Mouse (Mus musculus) intestine, embryonic 15.5 days (tissue): ENCODE measurements at regions not wholly inside any gene's neighbourhood (a gene's known extent, or its start where the extent isn't known, plus 50 kb on each side); places are given as distances from the start of the nearest gene placed in this dataset.

Experiments used
- ATAC-seq: fragments of 200-750 bp; cut with Nextera tagmentation; 2 replicates; pipeline ENCODE4 v1.8.0; 2017; ENCODE audit warnings: moderate TSS enrichment, moderate library complexity
- H3K27ac ChIP-seq: fragments of 300-500 bp; sonication (generic); 2 replicates; pipeline ENCODE4 v1.5.1; 2015; ENCODE audit warnings: mild to moderate bottlenecking, inconsistent platforms
- H3K27me3 ChIP-seq: fragments of 300-500 bp; sonication (generic); replicated peaks from 2 replicates; pipeline ENCODE4 v1.6.1; 2015; ENCODE audit warnings: inconsistent platforms
- H3K36me3 ChIP-seq: fragments of 300-500 bp; sonication (generic); 2 replicates; pipeline ENCODE4 v1.6.1; 2015; ENCODE audit warnings: inconsistent platforms
- H3K4me1 ChIP-seq: fragments of 300-500 bp; sonication (generic); replicated peaks from 2 replicates; pipeline ENCODE4 v1.6.1; 2015; ENCODE audit warnings: inconsistent platforms
- H3K4me2 ChIP-seq: fragments of 300-500 bp; sonication (generic); replicated peaks from 2 replicates; pipeline ENCODE4 v1.6.1; 2015; ENCODE audit warnings: mild to moderate bottlenecking, inconsistent platforms
- H3K4me3 ChIP-seq: fragments of 300-500 bp; sonication (generic); replicated peaks from 2 replicates; pipeline ENCODE4 v1.5.1; 2015; ENCODE audit warnings: inconsistent platforms
- H3K9ac ChIP-seq: fragments of 300-500 bp; sonication (generic); 2 replicates; pipeline ENCODE4 v1.6.1; 2015; ENCODE audit warnings: inconsistent platforms
- H3K9me3 ChIP-seq: fragments of 300-500 bp; sonication (generic); 2 replicates; pipeline ENCODE4 v1.6.1; 2016; ENCODE audit warnings: inconsistent platforms
- WGBS: fragments of 180-500 bp; shearing (Covaris S2); methylation state at CpG from one replicate; pipeline ENCODE4 v1.1.7; 2015; 5-methylcytosine and 5-hydroxymethylcytosine counted together

DNA sequence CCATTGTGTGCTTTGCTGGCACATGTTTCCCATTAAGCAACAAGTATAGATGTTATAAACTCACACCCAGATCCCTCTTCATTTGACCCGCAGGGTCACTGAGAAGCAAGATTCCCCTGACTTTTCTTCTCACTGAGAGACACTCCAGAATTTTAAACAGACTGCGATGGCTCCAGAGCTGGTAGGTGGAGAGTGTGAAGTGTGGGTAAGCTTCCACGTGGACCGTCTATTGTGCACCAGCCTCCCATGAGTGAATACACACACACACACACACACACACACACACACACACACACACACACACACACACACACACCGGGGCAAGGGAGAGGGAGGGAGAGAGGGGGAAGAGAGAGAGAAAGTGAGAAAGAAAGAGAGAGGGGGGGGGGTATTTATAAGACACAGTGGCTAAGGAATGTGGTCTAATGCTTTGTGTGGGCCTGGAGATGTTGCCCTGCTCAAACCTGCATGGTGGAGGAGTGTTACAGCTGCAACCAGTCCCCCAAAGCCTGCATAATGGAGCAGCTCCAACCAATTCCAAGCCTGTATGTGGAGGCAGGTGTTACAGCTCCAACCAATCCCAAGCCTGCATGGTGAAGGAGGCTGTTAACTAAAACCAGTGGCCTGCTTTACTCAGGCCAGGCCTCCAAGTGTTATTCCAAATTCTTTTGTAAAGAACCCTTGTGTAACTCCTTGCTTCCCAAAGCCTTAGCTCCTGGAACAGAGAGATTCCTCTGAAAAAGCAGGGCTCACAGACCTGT is 137.1 kb upstream of the Adamts16 start:
- Histone ChIP-seq H3K4me3 (no peak overlapping the region), H3K9me3 (no peaks in the 10 kb centered on the region), H3K4me2 (no peak overlapping the region), H3K27ac (no peak overlapping the region), H3K36me3 (no peaks in the 10 kb centered on the region), H3K4me1 (no peaks in the 10 kb centered on the region), H3K9ac (no peak overlapping the region), H3K27me3 (no peaks in the 10 kb centered on the region)
- ATAC-seq, result no peak
- 73% methylated on average over 4 of the region's 5 CpGs for WGBS

DNA sequence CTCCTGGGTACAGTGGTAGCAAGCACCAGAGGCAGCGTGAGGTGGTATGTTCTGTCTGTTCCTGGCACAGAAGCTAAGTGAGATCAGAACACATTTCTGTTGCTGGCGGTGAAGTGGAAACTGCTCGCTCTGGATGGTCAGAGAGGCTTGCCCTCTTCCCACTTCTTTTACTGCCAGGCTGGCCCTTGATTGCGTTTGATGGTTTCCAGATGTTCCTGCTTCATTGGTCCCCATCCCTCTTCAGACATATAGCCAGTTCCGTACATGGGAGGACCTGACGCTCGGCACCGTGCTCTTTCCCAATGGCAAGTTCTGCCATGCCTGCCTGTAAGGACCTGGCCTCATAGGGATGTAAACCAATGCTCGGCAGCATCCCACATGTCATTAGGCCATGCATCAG is 128.0 kb upstream of the Adamts16 start:
- WGBS, result 78% methylated on average over 9 of the region's 9 CpGs

DNA sequence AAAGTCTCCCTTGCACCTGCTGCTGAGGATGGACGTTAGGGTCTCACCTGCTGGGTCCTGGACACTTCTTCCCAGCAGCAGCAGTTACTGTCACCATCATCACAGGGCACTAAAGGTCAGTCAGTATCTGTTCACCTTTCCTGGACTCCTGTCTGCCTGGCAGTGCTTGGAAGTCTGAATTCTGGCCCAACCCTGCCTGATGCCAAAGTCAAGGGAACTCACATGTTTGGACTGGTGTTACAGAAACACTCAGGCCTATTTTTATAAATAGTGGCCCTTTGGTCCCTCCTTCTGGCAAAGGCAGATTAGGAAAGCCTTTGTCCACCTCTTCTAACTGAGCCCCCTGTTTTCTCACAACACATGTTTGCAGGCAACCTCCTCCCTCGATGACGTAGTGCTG is 126.2 kb upstream of the Adamts16 start:
- 62% methylated on average over 3 of the region's 3 CpGs for WGBS
- H3K27me3 ChIP-seq, result no peaks in the 10 kb centered on the region
- H3K9me3 ChIP-seq, result no peaks in the 10 kb centered on the region
- H3K9ac ChIP-seq, result no peak overlapping the region
- ATAC-seq, result no peak
- H3K4me2 ChIP-seq, result no peak overlapping the region
- no peak overlapping the region for H3K27ac ChIP-seq
- no peaks in the 10 kb centered on the region for H3K4me1 ChIP-seq
- no peak overlapping the region for H3K4me3 ChIP-seq
- H3K36me3 ChIP-seq, result no peaks in the 10 kb centered on the region

More for the DNA sequence above, 128.0 kb upstream of the Adamts16 start:
- H3K4me3 ChIP-seq, result no peak overlapping the region
- no peak overlapping the region for H3K9ac ChIP-seq
- H3K4me1 ChIP-seq, result no peaks in the 10 kb centered on the region
- no peaks in the 10 kb centered on the region for H3K27me3 ChIP-seq
- H3K36me3 ChIP-seq, result no peaks in the 10 kb centered on the region
- no peak overlapping the region for H3K27ac ChIP-seq
- H3K9me3 ChIP-seq, result no peaks in the 10 kb centered on the region
- no peak for ATAC-seq
- no peak overlapping the region for H3K4me2 ChIP-seq

DNA sequence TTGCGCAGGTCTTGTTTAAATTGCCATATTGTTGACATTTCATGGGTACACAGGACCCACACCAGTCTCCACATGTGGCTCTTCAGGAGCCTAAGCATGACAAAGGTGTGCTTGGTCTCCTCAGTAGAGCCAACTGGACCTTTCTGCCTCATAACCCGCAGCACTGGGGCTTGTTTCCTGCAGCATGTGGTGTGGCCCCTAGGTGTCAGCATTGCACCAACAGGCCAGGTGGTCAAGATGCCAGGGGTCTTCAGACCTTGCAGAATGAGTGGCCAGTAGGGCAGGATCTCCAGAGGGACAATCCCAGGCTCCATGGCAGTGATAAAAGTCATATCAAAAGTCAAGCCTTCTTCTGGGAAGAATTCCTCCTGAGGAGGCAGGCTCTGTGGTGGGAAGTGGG is 121.8 kb upstream of the Adamts16 start:
- WGBS, result 76% methylated on average over 2 of the region's 2 CpGs
- no peaks in the 10 kb centered on the region for H3K36me3 ChIP-seq
- no peak overlapping the region for H3K27ac ChIP-seq

DNA sequence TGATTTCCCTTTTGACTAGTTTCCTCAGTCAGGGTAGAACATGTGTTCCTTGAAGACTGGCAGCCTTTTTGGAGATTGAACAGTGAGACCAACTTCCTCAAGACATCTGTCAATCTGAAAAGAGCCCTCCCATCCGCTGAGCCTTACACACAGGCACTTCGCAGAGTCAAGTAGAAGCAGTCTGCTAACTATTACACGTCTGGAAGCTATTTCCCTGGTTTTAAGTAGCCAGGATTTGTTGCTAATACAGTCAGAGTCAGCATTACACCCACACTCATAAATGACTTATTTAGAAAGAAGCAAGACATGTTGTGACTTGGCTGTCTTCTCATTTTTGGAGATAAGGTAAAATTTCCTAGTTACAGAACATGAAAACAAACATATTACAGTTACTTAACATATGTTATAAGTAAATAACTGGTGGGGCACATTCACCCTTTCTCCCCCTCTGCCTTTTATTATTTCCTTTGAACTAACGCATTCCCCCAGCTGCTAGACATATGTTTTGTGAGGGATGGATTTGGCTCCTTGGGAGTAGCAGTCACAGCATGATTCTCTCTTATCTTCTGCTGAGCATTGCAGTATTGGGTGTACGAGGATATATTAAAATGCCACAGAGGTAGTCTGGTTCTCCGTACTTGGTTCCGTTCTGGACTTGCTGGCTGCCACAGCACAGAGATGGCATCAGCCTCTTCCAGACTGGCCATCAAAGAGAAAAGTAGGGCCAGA is 92.9 kb upstream of the Adamts16 start:
- H3K9ac ChIP-seq, result no peak overlapping the region
- 73% methylated on average over 7 of the region's 7 CpGs for WGBS
- no peaks in the 10 kb centered on the region for H3K27me3 ChIP-seq
- H3K4me2 ChIP-seq, result no peak overlapping the region
- H3K4me3 ChIP-seq, result no peak overlapping the region
- no peak for ATAC-seq
- no peak overlapping the region for H3K27ac ChIP-seq
- H3K4me1 ChIP-seq, result no peaks in the 10 kb centered on the region
- no peaks in the 10 kb centered on the region for H3K36me3 ChIP-seq
- no peaks in the 10 kb centered on the region for H3K9me3 ChIP-seq

More for the DNA sequence above, 121.8 kb upstream of the Adamts16 start:
- Histone ChIP-seq H3K9ac (no peak overlapping the region), H3K4me2 (no peak overlapping the region), H3K27me3 (no peaks in the 10 kb centered on the region), H3K4me1 (no peaks in the 10 kb centered on the region), H3K4me3 (no peak overlapping the region), H3K9me3 (no peaks in the 10 kb centered on the region)
- ATAC-seq, result no peak

DNA sequence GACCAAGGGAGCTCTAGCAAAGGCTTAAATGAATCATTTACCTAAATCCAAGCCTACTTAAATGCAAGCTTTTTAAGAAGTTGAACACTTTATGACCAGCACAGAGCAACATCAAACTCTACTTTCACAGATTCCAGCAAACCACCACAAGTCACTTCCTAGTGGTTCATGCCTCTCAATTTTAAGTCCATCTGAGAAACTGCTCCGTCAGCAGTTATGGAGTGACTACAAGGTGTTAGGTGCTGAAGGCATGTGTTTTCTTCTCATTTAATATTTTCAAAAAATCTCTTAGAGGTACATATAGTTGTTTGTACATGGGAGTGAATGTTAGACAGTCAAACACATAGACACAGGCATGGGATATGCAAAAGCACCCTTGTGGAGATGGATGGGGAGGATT is 72.2 kb upstream of the Adamts16 start:
- no peak overlapping the region for H3K4me3 ChIP-seq
- H3K9ac ChIP-seq, result no peak overlapping the region
- no peaks in the 10 kb centered on the region for H3K27me3 ChIP-seq
- no peak overlapping the region for H3K27ac ChIP-seq
- 90% methylated on average over 1 of the region's 1 CpGs for WGBS
- H3K4me1 ChIP-seq, result no peaks in the 10 kb centered on the region
- ATAC-seq, result no peak
- H3K36me3 ChIP-seq, result no peaks in the 10 kb centered on the region
- no peak overlapping the region for H3K4me2 ChIP-seq
- H3K9me3 ChIP-seq, result no peaks in the 10 kb centered on the region

DNA sequence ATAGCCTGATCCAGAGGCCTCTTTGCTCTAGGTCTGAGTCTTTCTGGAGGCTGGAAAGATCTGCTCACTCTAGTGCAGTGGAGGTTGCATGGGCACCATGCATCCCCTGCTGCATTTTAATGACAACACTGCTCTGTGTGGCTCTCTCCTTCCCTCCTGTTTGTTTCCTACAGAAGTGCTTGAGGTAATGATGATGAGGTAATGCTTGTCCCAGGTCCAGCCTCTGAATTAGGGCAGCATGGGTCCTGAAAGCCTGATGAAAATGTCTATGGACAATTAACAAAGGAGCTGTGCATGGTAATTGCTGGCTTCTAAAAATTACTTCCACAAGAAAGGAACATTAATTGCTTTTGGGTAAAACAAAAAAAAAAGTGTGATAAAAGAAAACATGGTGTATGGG is 69.3 kb upstream of the Adamts16 start:
- Histone ChIP-seq H3K36me3 (no peaks in the 10 kb centered on the region), H3K4me3 (no peak overlapping the region), H3K9me3 (no peaks in the 10 kb centered on the region), H3K27me3 (no peaks in the 10 kb centered on the region), H3K4me1 (no peaks in the 10 kb centered on the region), H3K27ac (no peak overlapping the region), H3K4me2 (no peak overlapping the region), H3K9ac (no peak overlapping the region)
- ATAC-seq, result no peak

DNA sequence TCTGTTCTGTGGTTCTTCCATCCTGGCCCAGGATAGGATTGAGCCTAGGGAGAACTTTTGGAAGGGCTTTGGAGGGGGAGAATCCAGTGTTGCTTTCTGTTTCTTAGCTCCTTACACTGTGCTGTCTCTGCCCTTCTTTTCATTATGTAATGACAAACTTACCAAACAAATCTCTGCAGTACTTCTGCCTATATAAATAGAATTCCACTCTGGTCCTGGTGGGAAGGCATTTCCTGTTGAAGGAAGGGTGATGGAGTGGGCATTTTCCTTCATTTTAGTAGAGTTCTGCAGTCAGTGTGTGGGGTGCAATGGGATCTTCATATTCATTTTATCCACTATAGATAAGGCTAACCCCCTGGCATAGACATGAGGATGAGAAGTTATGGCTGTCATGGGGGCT is 63.2 kb upstream of the Adamts16 start:
- no peak for ATAC-seq
- H3K27ac ChIP-seq, result no peak overlapping the region
- H3K36me3 ChIP-seq, result no peaks in the 10 kb centered on the region

DNA sequence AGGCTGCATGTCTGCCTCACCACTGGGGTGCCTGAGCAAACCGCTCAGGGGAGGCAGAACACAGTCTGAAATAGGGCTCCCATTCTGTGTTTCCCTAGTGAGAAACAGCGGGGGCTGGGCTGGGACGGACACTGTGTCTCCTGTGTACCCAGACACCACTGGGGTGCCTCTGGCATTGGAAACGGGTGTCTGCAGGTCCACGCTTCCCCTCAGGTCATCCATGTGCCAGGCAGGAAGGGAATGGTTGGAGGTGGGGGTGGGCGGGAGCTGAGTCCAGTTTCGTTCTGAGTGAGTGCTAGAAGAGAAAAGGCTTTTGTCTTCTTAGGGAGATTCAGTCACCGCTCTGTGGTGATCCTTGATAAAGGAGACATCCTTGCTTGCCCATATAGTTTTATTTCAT is 62.2 kb upstream of the Adamts16 start:
- H3K36me3 ChIP-seq, result no peaks in the 10 kb centered on the region
- no peak overlapping the region for H3K27ac ChIP-seq
- no peak overlapping the region for H3K9ac ChIP-seq
- no peak overlapping the region for H3K4me3 ChIP-seq
- no peaks in the 10 kb centered on the region for H3K9me3 ChIP-seq
- H3K4me2 ChIP-seq, result no peak overlapping the region
- no peaks in the 10 kb centered on the region for H3K27me3 ChIP-seq
- no peak for ATAC-seq
- no peaks in the 10 kb centered on the region for H3K4me1 ChIP-seq
- WGBS, result 72% methylated on average over 8 of the region's 8 CpGs

More for the DNA sequence above, 63.2 kb upstream of the Adamts16 start:
- no peak overlapping the region for H3K9ac ChIP-seq
- H3K9me3 ChIP-seq, result no peaks in the 10 kb centered on the region
- H3K4me3 ChIP-seq, result no peak overlapping the region
- no peak overlapping the region for H3K4me2 ChIP-seq
- H3K27me3 ChIP-seq, result no peaks in the 10 kb centered on the region
- no peaks in the 10 kb centered on the region for H3K4me1 ChIP-seq

DNA sequence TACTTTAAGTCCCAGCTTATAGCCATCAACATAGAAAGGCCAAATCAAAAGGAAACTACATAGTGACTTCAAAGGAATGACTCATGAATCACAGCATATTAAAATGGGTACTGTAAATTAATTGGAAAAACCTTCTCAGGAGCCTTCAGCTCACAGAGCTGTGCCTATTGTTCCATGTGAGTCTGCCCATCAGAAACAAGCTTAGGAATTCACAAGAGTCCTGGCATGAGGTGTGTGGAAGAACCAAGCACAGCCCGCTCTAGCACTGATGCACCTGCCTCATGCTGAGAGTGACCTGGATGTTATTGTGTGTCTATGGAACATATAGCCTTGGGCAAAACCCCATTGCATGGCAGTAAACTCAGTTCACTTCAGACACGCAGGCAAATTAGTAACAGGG is 61.5 kb upstream of the Adamts16 start:
- Histone ChIP-seq H3K4me2 (no peak overlapping the region), H3K4me1 (no peaks in the 10 kb centered on the region), H3K4me3 (no peak overlapping the region), H3K9me3 (no peaks in the 10 kb centered on the region), H3K27me3 (no peaks in the 10 kb centered on the region), H3K27ac (no peak overlapping the region), H3K36me3 (no peaks in the 10 kb centered on the region), H3K9ac (no peak overlapping the region)
- ATAC-seq, result no peak
- 85% methylated on average over 2 of the region's 2 CpGs for WGBS

DNA sequence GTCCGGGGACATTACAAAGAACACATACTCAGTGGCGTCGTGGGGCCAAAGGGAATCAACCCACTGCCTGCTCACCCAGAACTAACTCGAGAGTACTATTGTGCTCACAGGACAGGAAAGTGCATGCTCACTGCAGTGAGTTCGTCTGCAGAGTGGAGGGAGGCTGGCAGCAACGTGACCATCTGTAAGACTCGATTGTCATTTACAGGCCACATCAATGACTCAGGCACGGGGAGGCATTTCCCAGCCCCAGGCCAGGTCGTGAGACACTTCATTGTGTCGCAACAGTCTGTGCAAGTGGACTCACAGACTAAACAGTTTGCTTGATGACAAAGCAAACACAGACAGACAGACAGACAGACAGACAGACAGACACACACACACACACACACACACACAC is 61.1 kb upstream of the Adamts16 start:
- no peaks in the 10 kb centered on the region for H3K9me3 ChIP-seq
- no peak overlapping the region for H3K27ac ChIP-seq
- WGBS, result 49% methylated on average over 10 of the region's 10 CpGs
- no peaks in the 10 kb centered on the region for H3K27me3 ChIP-seq
- no peak for ATAC-seq
- no peaks in the 10 kb centered on the region for H3K36me3 ChIP-seq
- H3K4me2 ChIP-seq, result no peak overlapping the region
- no peak overlapping the region for H3K9ac ChIP-seq
- H3K4me1 ChIP-seq, result no peaks in the 10 kb centered on the region
- H3K4me3 ChIP-seq, result no peak overlapping the region

DNA sequence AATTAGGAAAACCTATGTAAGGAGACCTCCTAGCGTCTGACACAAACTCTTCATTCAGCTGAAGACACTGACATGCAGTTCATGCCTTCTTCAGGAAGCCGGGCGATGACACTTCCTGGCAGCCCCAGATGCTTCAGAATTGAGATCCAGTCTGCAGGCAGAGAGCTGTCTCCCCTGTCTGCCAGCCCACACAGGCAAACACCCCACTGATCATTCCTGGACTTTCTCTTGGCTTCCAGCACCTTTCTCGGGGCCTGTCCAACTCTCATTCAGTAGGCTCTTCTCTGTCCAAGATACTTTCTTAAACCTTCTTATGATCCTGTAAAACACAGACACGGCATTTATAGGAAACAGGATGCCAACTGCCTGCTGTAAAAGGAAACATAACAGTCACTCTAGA is 50.0 kb upstream of the Adamts16 start:
- H3K27me3 ChIP-seq, result no peaks in the 10 kb centered on the region
- no peak overlapping the region for H3K9ac ChIP-seq
- H3K36me3 ChIP-seq, result no peaks in the 10 kb centered on the region
- H3K27ac ChIP-seq, result no peak overlapping the region
- WGBS, result 61% methylated on average over 5 of the region's 5 CpGs
- H3K4me1 ChIP-seq, result no peaks in the 10 kb centered on the region
- ATAC-seq, result no peak
- no peak overlapping the region for H3K4me3 ChIP-seq
- H3K9me3 ChIP-seq, result no peaks in the 10 kb centered on the region
- no peak overlapping the region for H3K4me2 ChIP-seq
